Mouse (Mus musculus): ENCODE results near the gene S100pbp. TPM values are rescaled to one million over a fixed set of nuclear protein-coding genes. Genes with fewer than 3 reads are reported as not detected.

Gene S100pbp
- total and polyA plus RNA-seq, 2 experiments from 2014 or later, result 15.6 to 52.2 TPM

- TF ChIP-seq CTCF (IDR thresholded peaks at IDR 0.05; ENCODE audit: low read depth), result no peak
- Histone ChIP-seq H3K27ac (ENCODE audit: low read depth, low read length) (no peak overlapping the region), H3K36me3 (ENCODE audit: insufficient read depth) (no peaks in the 10 kb centered on the region), H3K4me2 (ENCODE audit: low read depth) (peak overlapping the region; percentile 95), H3K4me3 (ENCODE audit: low read depth, low read length) (peak overlapping the region; percentile 64), H3K9ac (peak overlapping the region; percentile 65), H3K4me1 (ENCODE audit: insufficient read depth) (peaks cover 4% of the 10 kb centered on the region; the same call in 1 of the 2 replicates), H3K27me3 (ENCODE audit: insufficient read depth, low read length) (0 out of 2 replicates have a peak, but pooled peaks cover 3% of the 10 kb centered on the region), H3K9me3 (ENCODE audit: low read length) (no peaks in the 10 kb centered on the region)
- no peak for DNase-seq
- no peak for ATAC-seq
- 33% methylated on average over 9 of the region's 9 CpGs for WGBS
Measured at GRCm38 (mm10) chr4:129136189-129136578, 53.3 kb downstream of the S100pbp start.

- no peak for ATAC-seq
- H3K9ac ChIP-seq, result no peak overlapping the region
- 75% methylated on average over 2 of the region's 2 CpGs for WGBS
Measured at GRCm38 (mm10) chr4:129135637-129136036, 53.9 kb downstream of the S100pbp start.

GRCm38 (mm10) chr4:129134799-129135585, 54.5 kb downstream of the S100pbp start:
- H3K9me3 ChIP-seq (ENCODE audit: low read length), result no peaks in the 10 kb centered on the region
- no peak overlapping the region for H3K4me3 ChIP-seq (ENCODE audit: low read depth, low read length)
- H3K4me1 ChIP-seq (ENCODE audit: insufficient read depth), result peaks cover 11% of the 10 kb centered on the region; the same call in 1 of the 2 replicates
- TF ChIP-seq CTCF (IDR thresholded peaks at IDR 0.05; ENCODE audit: low read depth), result peak; percentile 85
- no peak overlapping the region for H3K9ac ChIP-seq
- WGBS, result 12% methylated on average over 15 of the region's 15 CpGs
- peak overlapping the region; percentile 28; the same call in 1 of the 2 replicates for H3K4me2 ChIP-seq (ENCODE audit: low read depth)
- DNase-seq (peak; percentile 82), ATAC-seq (peak; percentile 56; the same call in 1 of the 2 replicates)
- no peaks in the 10 kb centered on the region for H3K36me3 ChIP-seq (ENCODE audit: insufficient read depth)
- H3K27me3 ChIP-seq (ENCODE audit: insufficient read depth, low read length), result 0 out of 2 replicates have a peak, but pooled peaks cover 3% of the 10 kb centered on the region
- no peak overlapping the region for H3K27ac ChIP-seq (ENCODE audit: low read depth, low read length)

More at GRCm38 (mm10) chr4:129135637-129136036, 53.9 kb downstream of the S100pbp start:
- no peaks in the 10 kb centered on the region for H3K9me3 ChIP-seq (ENCODE audit: low read length)
- no peak overlapping the region for H3K4me2 ChIP-seq (ENCODE audit: low read depth)
- H3K27ac ChIP-seq (ENCODE audit: low read depth, low read length), result no peak overlapping the region
- no peaks in the 10 kb centered on the region for H3K36me3 ChIP-seq (ENCODE audit: insufficient read depth)
- no peak overlapping the region for H3K4me3 ChIP-seq (ENCODE audit: low read depth, low read length)
- DNase-seq, result no peak
- 0 out of 2 replicates have a peak, but pooled peaks cover 3% of the 10 kb centered on the region for H3K27me3 ChIP-seq (ENCODE audit: insufficient read depth, low read length)
- TF ChIP-seq CTCF (IDR thresholded peaks at IDR 0.05; ENCODE audit: low read depth), result no peak
- H3K4me1 ChIP-seq (ENCODE audit: insufficient read depth), result peaks cover 5% of the 10 kb centered on the region; the same call in 1 of the 2 replicates

- Histone ChIP-seq H3K4me1 (ENCODE audit: insufficient read depth) (peaks cover 14% of the 10 kb centered on the region; the same call in 1 of the 2 replicates), H3K4me2 (ENCODE audit: low read depth) (peak overlapping the region; percentile 37), H3K9ac (no peak overlapping the region), H3K36me3 (ENCODE audit: insufficient read depth) (no peaks in the 10 kb centered on the region), H3K27me3 (ENCODE audit: insufficient read depth, low read length) (0 out of 2 replicates have a peak, but pooled peaks cover 3% of the 10 kb centered on the region), H3K27ac (ENCODE audit: low read depth, low read length) (no peak overlapping the region), H3K9me3 (ENCODE audit: low read length) (no peaks in the 10 kb centered on the region), H3K4me3 (ENCODE audit: low read depth, low read length) (0 out of 2 replicates have a peak overlapping the region, but pooled peaks have one; percentile 3)
- 10% methylated on average over 17 of the region's 17 CpGs for WGBS
- no peak for DNase-seq
- TF ChIP-seq CTCF (IDR thresholded peaks at IDR 0.05; ENCODE audit: low read depth), result no peak
- no peak; the same call in 1 of the 2 replicates for ATAC-seq
Measured at GRCm38 (mm10) chr4:129130755-129131303, 58.7 kb downstream of the S100pbp start.

- peak overlapping the region; percentile 37 for H3K4me2 ChIP-seq (ENCODE audit: low read depth)
- no peaks in the 10 kb centered on the region for H3K27me3 ChIP-seq (ENCODE audit: insufficient read depth, low read length)
- no peak overlapping the region for H3K27ac ChIP-seq (ENCODE audit: low read depth, low read length)
- 0 out of 2 replicates have a peak overlapping the region, but pooled peaks have one; percentile 3 for H3K4me3 ChIP-seq (ENCODE audit: low read depth, low read length)
- DNase-seq (peak; percentile 78), ATAC-seq (peak; percentile 56)
- 4% methylated on average over 8 of the region's 8 CpGs for WGBS
- H3K36me3 ChIP-seq (ENCODE audit: insufficient read depth), result no peaks in the 10 kb centered on the region
- H3K9ac ChIP-seq, result no peak overlapping the region
- peaks cover 14% of the 10 kb centered on the region; the same call in 1 of the 2 replicates for H3K4me1 ChIP-seq (ENCODE audit: insufficient read depth)
- no peaks in the 10 kb centered on the region for H3K9me3 ChIP-seq (ENCODE audit: low read length)
- TF ChIP-seq CTCF (IDR thresholded peaks at IDR 0.05; ENCODE audit: low read depth), result peak; percentile 87
Measured at GRCm38 (mm10) chr4:129130149-129130548, 59.4 kb downstream of the S100pbp start.

GRCm38 (mm10) chr4:129129387-129129786, 60.1 kb downstream of the S100pbp start:
- Histone ChIP-seq H3K9ac (no peak overlapping the region), H3K27me3 (ENCODE audit: insufficient read depth, low read length) (no peaks in the 10 kb centered on the region), H3K4me1 (ENCODE audit: insufficient read depth) (peaks cover 21% of the 10 kb centered on the region; the same call in 1 of the 2 replicates), H3K27ac (ENCODE audit: low read depth, low read length) (no peak overlapping the region), H3K9me3 (ENCODE audit: low read length) (no peaks in the 10 kb centered on the region), H3K4me3 (ENCODE audit: low read depth, low read length) (no peak overlapping the region), H3K4me2 (ENCODE audit: low read depth) (no peak overlapping the region), H3K36me3 (ENCODE audit: insufficient read depth) (no peaks in the 10 kb centered on the region)
- DNase-seq (no peak), ATAC-seq (no peak)
- TF ChIP-seq CTCF (IDR thresholded peaks at IDR 0.05; ENCODE audit: low read depth), result no peak
- 41% methylated on average over 9 of the region's 9 CpGs for WGBS

Measured in forebrain, postnatal 0 days (tissue).